Mouse (Mus musculus) liver, embryonic 14.5 days (tissue): Measurements from ENCODE around the gene Lin7a. TPM values are rescaled to one million over a fixed set of nuclear protein-coding genes. Genes with fewer than 3 reads are reported as not detected.

ENCODE experiments used
- ATAC-seq: fragments of 200-750 bp; cut with Nextera tagmentation; 2 replicates; pipeline ENCODE4 v1.8.0; 2017; ENCODE audit warnings: moderate number of reproducible peaks, mild to moderate bottlenecking, moderate library complexity; ENCODE audit not compliant: insufficient read depth
- DNase-seq, 3 experiments: peaks; one replicate each; pipeline ENCODE4 v3.0.0-alpha.2; 2012 to 2013; ENCODE audit warnings: low read depth in 3 of 3, low spot score in 3 of 3
- H3K27ac ChIP-seq: fragments of 300-500 bp; sonication (generic); 2 replicates; pipeline ENCODE4 v1.5.1; 2014; ENCODE audit warnings: moderate library complexity, mild to moderate bottlenecking, control low read depth, inconsistent platforms
- H3K27me3 ChIP-seq: fragments of 300-500 bp; sonication (generic); 2 replicates; pipeline ENCODE4 v1.6.1; 2014; ENCODE audit warnings: mild to moderate bottlenecking, low read length, moderate library complexity; ENCODE audit not compliant: control insufficient read depth, insufficient read depth
- H3K36me3 ChIP-seq: fragments of 300-500 bp; sonication (generic); replicated peaks from 2 replicates; pipeline ENCODE4 v1.6.1; 2014; ENCODE audit warnings: low read depth; ENCODE audit not compliant: control insufficient read depth, insufficient read depth
- H3K4me1 ChIP-seq, 2 experiments: fragments of 200-500 bp in 1 of 2; fragments of 300-500 bp in 1 of 2; sonication (generic) in 1 of 2; replicated peaks; 2 replicates each; pipeline ENCODE4 v1.6.1; 2012 to 2014; ENCODE audit warnings: antibody characterized with exemption in 1 of 2, inconsistent platforms in 1 of 2, low read length in 1 of 2; ENCODE audit not compliant: control insufficient read depth in 2 of 2, insufficient read depth in 2 of 2
- H3K4me2 ChIP-seq: fragments of 300-500 bp; sonication (generic); 2 replicates; pipeline ENCODE4 v1.6.1; 2014; ENCODE audit warnings: low read depth, mild to moderate bottlenecking, control low read depth, moderate library complexity
- H3K4me3 ChIP-seq, 2 experiments: fragments of 200-500 bp in 1 of 2; fragments of 300-500 bp in 1 of 2; sonication (generic) in 1 of 2; 2 replicates each; pipeline ENCODE4 v1.5.1; 2012 to 2014; ENCODE audit warnings: low read depth in 2 of 2, low read length in 2 of 2, mild to moderate bottlenecking in 2 of 2, control low read depth in 1 of 2, inconsistent platforms in 1 of 2, moderate library complexity in 1 of 2; ENCODE audit not compliant: insufficient read depth in 1 of 2
- H3K9ac ChIP-seq: fragments of 300-500 bp; sonication (generic); replicated peaks from 2 replicates; pipeline ENCODE4 v1.6.1; 2014; ENCODE audit warnings: mild to moderate bottlenecking, control low read depth, moderate library complexity
- H3K9me3 ChIP-seq: fragments of 300-500 bp; sonication (generic); 2 replicates; pipeline ENCODE4 v1.6.1; 2016; ENCODE audit warnings: low read length, mixed read lengths; ENCODE audit not compliant: control insufficient read depth
- CTCF ChIP-seq: IDR thresholded peaks from 2 replicates; pipeline ENCODE4 v1.5.1; 2016; ENCODE audit warnings: antibody characterized with exemption, low read depth, control low read depth
- EP300 ChIP-seq: IDR thresholded peaks from 2 replicates; pipeline ENCODE4 v1.6.1; 2016; ENCODE audit warnings: antibody characterized with exemption, low read depth
- WGBS: fragments of 180-500 bp; shearing (Covaris S2); extraction: QIAGEN DNeasy Blood & Tissue Kit; methylation state at CpG from one replicate; pipeline ENCODE4 v1.1.7; 2014; ENCODE audit not compliant: insufficient replicate concordance; 5-methylcytosine and 5-hydroxymethylcytosine counted together
- polyA plus RNA-seq, 2 experiments: library from polyadenylated mRNA; depleted of rRNA in 1 of 2; stranded (reverse) in 1 of 2; unstranded in 1 of 2; fragments of >200 nt; fragmentation: Nextera tagmentation in 1 of 2; extraction: Ambion mirVana in 1 of 2; gene quantifications; 2 replicates each; pipeline versions ENCODE4 v1.2.1 to v1.2.3; 2012 to 2014

The Lin7a gene
- polyA plus RNA-seq, 2 experiments, result 0.39 to 0.88 TPM

GRCm38 (mm10) chr10:107313395-107313794, 41.9 kb downstream of the Lin7a start:
- WGBS, result 49% methylated on average over 3 of the region's 3 CpGs
- no peak overlapping the region for H3K9ac ChIP-seq
- no peak overlapping the region for H3K4me3 ChIP-seq
- no peak overlapping the region for H3K27ac ChIP-seq
- H3K4me1 ChIP-seq, result 0 out of 4 replicates have a peak, but pooled peaks cover 0 to 3% of the 10 kb centered on the region in 2 experiments
- H3K36me3 ChIP-seq, result no peaks in the 10 kb centered on the region
- DNase-seq, result no peak
- H3K27me3 ChIP-seq, result no peaks in the 10 kb centered on the region
- no peak overlapping the region for H3K4me2 ChIP-seq
- peak; percentile 62; the same call in 1 of the 2 replicates for ATAC-seq
- TF ChIP-seq CTCF (no peak), EP300 (no peak)
- no peaks in the 10 kb centered on the region for H3K9me3 ChIP-seq

- Histone ChIP-seq H3K9me3 (no peaks in the 10 kb centered on the region), H3K4me1 (0 out of 4 replicates have a peak, but pooled peaks cover 0 to 3% of the 10 kb centered on the region in 2 experiments), H3K4me2 (no peak overlapping the region), H3K4me3 (no peak overlapping the region), H3K9ac (no peak overlapping the region), H3K27ac (no peak overlapping the region), H3K27me3 (no peaks in the 10 kb centered on the region), H3K36me3 (no peaks in the 10 kb centered on the region)
- ATAC-seq (no peak), DNase-seq (no peak)
- TF ChIP-seq EP300, result no peak
- no peak for TF ChIP-seq CTCF
Observed at GRCm38 (mm10) chr10:107315251-107315650, 43.8 kb downstream of the Lin7a start.

GRCm38 (mm10) chr10:107315681-107316080, 44.2 kb downstream of the Lin7a start:
- H3K4me2 ChIP-seq, result no peak overlapping the region
- H3K9ac ChIP-seq, result no peak overlapping the region
- H3K4me1 ChIP-seq, result 0 out of 4 replicates have a peak, but pooled peaks cover 0 to 3% of the 10 kb centered on the region in 2 experiments
- WGBS, result 64% methylated on average over 5 of the region's 5 CpGs
- H3K36me3 ChIP-seq, result no peaks in the 10 kb centered on the region
- ATAC-seq (no peak), DNase-seq (no peak)
- no peak overlapping the region for H3K27ac ChIP-seq
- no peaks in the 10 kb centered on the region for H3K9me3 ChIP-seq
- no peak for TF ChIP-seq CTCF
- no peak for TF ChIP-seq EP300
- no peak overlapping the region for H3K4me3 ChIP-seq
- no peaks in the 10 kb centered on the region for H3K27me3 ChIP-seq

GRCm38 (mm10) chr10:107316100-107316499, 44.6 kb downstream of the Lin7a start:
- H3K36me3 ChIP-seq, result no peaks in the 10 kb centered on the region
- WGBS, result 48% methylated on average over 2 of the region's 2 CpGs
- H3K9ac ChIP-seq, result no peak overlapping the region
- no peaks in the 10 kb centered on the region for H3K9me3 ChIP-seq
- DNase-seq, result no peak
- no peaks in the 10 kb centered on the region for H3K27me3 ChIP-seq
- TF ChIP-seq CTCF (no peak), EP300 (no peak)
- H3K4me1 ChIP-seq, result 0 out of 4 replicates have a peak, but pooled peaks cover 0 to 3% of the 10 kb centered on the region in 2 experiments
- ATAC-seq, result peak; percentile 61; the same call in 1 of the 2 replicates
- no peak overlapping the region for H3K4me2 ChIP-seq
- H3K4me3 ChIP-seq, result no peak overlapping the region
- H3K27ac ChIP-seq, result no peak overlapping the region

GRCm38 (mm10) chr10:107319648-107320047, 48.2 kb downstream of the Lin7a start:
- no peak for DNase-seq
- WGBS, result 52% methylated on average over 2 of the region's 2 CpGs
- H3K9ac ChIP-seq, result no peak overlapping the region
- H3K36me3 ChIP-seq, result no peaks in the 10 kb centered on the region
- no peaks in the 10 kb centered on the region for H3K9me3 ChIP-seq
- H3K27me3 ChIP-seq, result no peaks in the 10 kb centered on the region
- TF ChIP-seq EP300 (no peak), CTCF (no peak)
- H3K27ac ChIP-seq, result no peak overlapping the region
- no peaks in the 10 kb centered on the region for H3K4me1 ChIP-seq
- H3K4me3 ChIP-seq, result no peak overlapping the region
- no peak overlapping the region for H3K4me2 ChIP-seq
- no peak for ATAC-seq
